Mouse (Mus musculus): Measurements from ENCODE around the gene Gm15557. TPM values are rescaled to one million over a fixed set of nuclear protein-coding genes. Genes with fewer than 3 reads are reported as not detected.

Gene Gm15557
- polyA plus RNA-seq, 1 experiment from 2014 or later, result not detected

DNA sequence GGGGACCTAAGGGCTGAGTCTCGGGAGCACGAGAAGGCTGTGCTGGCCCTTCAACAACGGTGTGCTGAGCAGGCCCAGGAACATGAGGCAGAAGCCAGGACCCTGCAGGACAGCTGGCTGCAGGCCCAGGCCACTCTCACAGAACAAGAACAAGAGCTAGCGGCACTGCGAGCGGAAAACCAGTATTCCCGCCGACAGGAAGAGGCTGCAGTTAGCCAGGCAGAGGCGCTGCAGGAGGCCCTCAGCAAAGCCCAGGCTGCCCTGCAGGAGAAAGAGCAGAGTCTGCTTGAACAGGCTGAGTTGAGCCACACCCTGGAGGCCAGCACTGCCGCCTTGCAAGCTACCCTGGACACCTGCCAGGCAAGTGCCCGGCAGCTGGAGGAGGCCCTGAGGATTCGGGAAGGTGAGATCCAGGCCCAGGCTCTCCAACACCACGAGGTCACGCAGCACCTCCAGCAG, 51.4 kb downstream of the Gm15557 start:
- H3K9me3 ChIP-seq (replicated peaks), result no peaks in the 10 kb centered on the region
- H3K4me3 ChIP-seq, result peak overlapping the region; percentile 63
- peaks cover 98% of the 10 kb centered on the region for H3K36me3 ChIP-seq
- H3K27ac ChIP-seq, result peak overlapping the region; percentile 93
- H3K4me1 ChIP-seq, result peaks cover 87% of the 10 kb centered on the region
- 84% methylated on average over 14 of the region's 14 CpGs for WGBS (ENCODE audit: insufficient replicate concordance)
- peak overlapping the region; percentile 82 for H3K4me2 ChIP-seq
- peak overlapping the region; percentile 78 for H3K9ac ChIP-seq
- ATAC-seq, result 0 out of 2 replicates have a peak, but pooled peaks have one; percentile 25
- H3K27me3 ChIP-seq (replicated peaks), result no peaks in the 10 kb centered on the region

Other genes starting within 250 kb of the Gm15557 start
- 78.5 and 80.9 TPM in 2 replicates for gene Trpc4ap, start 248.3 kb upstream of the Gm15557 start, polyA plus RNA-seq (2016; fragmentation: Nextera tagmentation; extraction: Ambion mirVana)
- 24.6 and 25.1 TPM in 2 replicates for gene Edem2, start 211.3 kb upstream of the Gm15557 start, polyA plus RNA-seq (2016; fragmentation: Nextera tagmentation; extraction: Ambion mirVana)
- not detected in 2 replicates for gene Gm17581, start 204.9 kb upstream of the Gm15557 start, polyA plus RNA-seq (2016; fragmentation: Nextera tagmentation; extraction: Ambion mirVana)
- 1.2 and 1.5 TPM in 2 replicates for gene Procr, start 189.6 kb upstream of the Gm15557 start, polyA plus RNA-seq (2016; fragmentation: Nextera tagmentation; extraction: Ambion mirVana)
- 0.04 TPM in 1 of 2 replicates, not detected in the other for gene Mmp24, start 165.4 kb upstream of the Gm15557 start, polyA plus RNA-seq (2016; fragmentation: Nextera tagmentation; extraction: Ambion mirVana)
- 6.0 and 6.6 TPM in 2 replicates for gene BC029722, start 121.3 kb upstream of the Gm15557 start, polyA plus RNA-seq (2016; fragmentation: Nextera tagmentation; extraction: Ambion mirVana)
- 186 and 198 TPM in 2 replicates for gene Eif6, start 113.8 kb upstream of the Gm15557 start, polyA plus RNA-seq (2016; fragmentation: Nextera tagmentation; extraction: Ambion mirVana)
- gene Fam83c, start 105.9 kb upstream of the Gm15557 start, polyA plus RNA-seq (2016; fragmentation: Nextera tagmentation; extraction: Ambion mirVana), result 0.04 and 0.07 TPM in 2 replicates
- gene Uqcc1, start 10.4 kb upstream of the Gm15557 start, polyA plus RNA-seq (2016; fragmentation: Nextera tagmentation; extraction: Ambion mirVana), result 51.0 and 56.6 TPM in 2 replicates
- 0.07 and 0.23 TPM in 2 replicates for gene Gdf5, start 4.6 kb downstream of the Gm15557 start, polyA plus RNA-seq (2016; fragmentation: Nextera tagmentation; extraction: Ambion mirVana)
- 20.7 and 21.4 TPM in 2 replicates for gene Cep250, start 15.7 kb downstream of the Gm15557 start, polyA plus RNA-seq (2016; fragmentation: Nextera tagmentation; extraction: Ambion mirVana)
- 1.3 and 1.6 TPM in 2 replicates for gene 6430550D23Rik, start 67.2 kb downstream of the Gm15557 start, polyA plus RNA-seq (2016; fragmentation: Nextera tagmentation; extraction: Ambion mirVana)
- 100 and 104 TPM in 2 replicates for gene Ergic3, start 67.3 kb downstream of the Gm15557 start, polyA plus RNA-seq (2016; fragmentation: Nextera tagmentation; extraction: Ambion mirVana)
- gene Fer1l4, start 112.2 kb downstream of the Gm15557 start, polyA plus RNA-seq (2016; fragmentation: Nextera tagmentation; extraction: Ambion mirVana), result not detected in 2 replicates
- 2.2 and 2.6 TPM in 2 replicates for gene Spag4, start 124.4 kb downstream of the Gm15557 start, polyA plus RNA-seq (2016; fragmentation: Nextera tagmentation; extraction: Ambion mirVana)
- gene Cpne1, start 171.2 kb downstream of the Gm15557 start, polyA plus RNA-seq (2016; fragmentation: Nextera tagmentation; extraction: Ambion mirVana), result 36.2 and 37.6 TPM in 2 replicates
- gene Rbm12, start 171.2 kb downstream of the Gm15557 start, polyA plus RNA-seq (2016; fragmentation: Nextera tagmentation; extraction: Ambion mirVana), result 15.5 and 17.2 TPM in 2 replicates
- gene Gm28036, start 186.4 kb downstream of the Gm15557 start, polyA plus RNA-seq (2016; fragmentation: Nextera tagmentation; extraction: Ambion mirVana), result 11.1 and 11.6 TPM in 2 replicates
- gene Romo1, start 203.3 kb downstream of the Gm15557 start, polyA plus RNA-seq (2016; fragmentation: Nextera tagmentation; extraction: Ambion mirVana), result 302 and 311 TPM in 2 replicates
- gene Nfs1, start 203.5 kb downstream of the Gm15557 start, polyA plus RNA-seq (2016; fragmentation: Nextera tagmentation; extraction: Ambion mirVana), result 70.7 and 72.0 TPM in 2 replicates
- 328 and 329 TPM in 2 replicates for gene Rbm39, start 239.5 kb downstream of the Gm15557 start, polyA plus RNA-seq (2016; fragmentation: Nextera tagmentation; extraction: Ambion mirVana)